Mouse (Mus musculus): ENCODE measurements around the gene Foxo6.

Gene Foxo6

GRCm38 (mm10) chr4:120287290-120288111 is at the start of gene Foxo6:
Foxo6 (minus strand) TSS chr4:120287349.
- DNase-seq (ENCODE audit: low spot score in 2 of 2), result peak; percentile 94 to 97

- DNase-seq (ENCODE audit: low spot score in 2 of 2), result no peak
Observed at GRCm38 (mm10) chr4:120334316-120334715, 47.2 kb upstream of the Foxo6 start.

- no peak for DNase-seq (ENCODE audit: low spot score in 2 of 2)
Observed at GRCm38 (mm10) chr4:120332934-120333421, 45.8 kb upstream of the Foxo6 start.

GRCm38 (mm10) chr4:120332405-120332933 is 45.3 kb upstream of the Foxo6 start:
- no peak for DNase-seq (ENCODE audit: low spot score in 2 of 2)

GRCm38 (mm10) chr4:120331992-120332391 is 44.8 kb upstream of the Foxo6 start:
- DNase-seq (ENCODE audit: low spot score in 2 of 2), result no peak

GRCm38 (mm10) chr4:120331541-120331940 is 44.4 kb upstream of the Foxo6 start:
- DNase-seq (ENCODE audit: low spot score in 2 of 2), result no peak

- no peak for DNase-seq (ENCODE audit: low spot score in 2 of 2)
Observed at GRCm38 (mm10) chr4:120325748-120326147, 38.6 kb upstream of the Foxo6 start.

- no peak for DNase-seq (ENCODE audit: low spot score in 2 of 2)
Observed at GRCm38 (mm10) chr4:120325051-120325450, 37.9 kb upstream of the Foxo6 start.

GRCm38 (mm10) chr4:120323858-120324257 is 36.7 kb upstream of the Foxo6 start:
- no peak for DNase-seq (ENCODE audit: low spot score in 2 of 2)

GRCm38 (mm10) chr4:120323198-120323597 is 36.0 kb upstream of the Foxo6 start:
- peak; percentile 18 to 30 for DNase-seq (ENCODE audit: low spot score in 2 of 2)

- no peak for DNase-seq (ENCODE audit: low spot score in 2 of 2)
Observed at GRCm38 (mm10) chr4:120317541-120317940, 30.4 kb upstream of the Foxo6 start.

GRCm38 (mm10) chr4:120316716-120317115 is 29.6 kb upstream of the Foxo6 start:
- DNase-seq (ENCODE audit: low spot score in 2 of 2), result no peak

GRCm38 (mm10) chr4:120314571-120314970 is 27.4 kb upstream of the Foxo6 start:
- no peak for DNase-seq (ENCODE audit: low spot score in 2 of 2)

GRCm38 (mm10) chr4:120313309-120313708 is 26.2 kb upstream of the Foxo6 start:
- DNase-seq (ENCODE audit: low spot score in 2 of 2), result no peak

- DNase-seq (ENCODE audit: low spot score in 2 of 2), result no peak
Observed at GRCm38 (mm10) chr4:120304580-120304979, 17.4 kb upstream of the Foxo6 start.

GRCm38 (mm10) chr4:120299287-120299686 is 12.1 kb upstream of the Foxo6 start:
- DNase-seq (ENCODE audit: low spot score in 2 of 2), result no peak

- DNase-seq (ENCODE audit: low spot score in 2 of 2), result no peak
Observed at GRCm38 (mm10) chr4:120291106-120291822, 4.1 kb upstream of the Foxo6 start.

GRCm38 (mm10) chr4:120290486-120290885 is 3.3 kb upstream of the Foxo6 start:
- DNase-seq (ENCODE audit: low spot score in 2 of 2), result no peak

GRCm38 (mm10) chr4:120289181-120289965 is 2.2 kb upstream of the Foxo6 start:
- no peak for DNase-seq (ENCODE audit: low spot score in 2 of 2)

- DNase-seq (ENCODE audit: low spot score in 2 of 2), result peak in 1 of 2 experiments; percentile 37
Observed at GRCm38 (mm10) chr4:120286761-120287241, 348 bp downstream of the Foxo6 start.

GRCm38 (mm10) chr4:120285730-120286129 is 1.4 kb downstream of the Foxo6 start:
- DNase-seq (ENCODE audit: low spot score in 2 of 2), result no peak

GRCm38 (mm10) chr4:120285223-120285622 is 1.9 kb downstream of the Foxo6 start:
- no peak for DNase-seq (ENCODE audit: low spot score in 2 of 2)
